Mouse (Mus musculus) adrenal gland, adult 10 weeks (tissue): Measurements from ENCODE around the gene Ddx51. TPM values are rescaled to one million over a fixed set of nuclear protein-coding genes. Genes with fewer than 3 reads are reported as not detected.

Experiments
- polyA plus RNA-seq: library from polyadenylated mRNA; stranded (reverse); fragments of 350-450 nt; fragmentation: Illumina TruSeq; extraction: RNeasy Lipid Tissue Mini Kit (QIAGEN cat#74804); gene quantifications from one replicate; pipeline ENCODE4 v1.2.3, GENCODE M21; 2014; ENCODE audit warnings: low read depth, low replicate concordance

Ddx51 gene
- polyA plus RNA-seq, result 7.4 TPM

DNA sequence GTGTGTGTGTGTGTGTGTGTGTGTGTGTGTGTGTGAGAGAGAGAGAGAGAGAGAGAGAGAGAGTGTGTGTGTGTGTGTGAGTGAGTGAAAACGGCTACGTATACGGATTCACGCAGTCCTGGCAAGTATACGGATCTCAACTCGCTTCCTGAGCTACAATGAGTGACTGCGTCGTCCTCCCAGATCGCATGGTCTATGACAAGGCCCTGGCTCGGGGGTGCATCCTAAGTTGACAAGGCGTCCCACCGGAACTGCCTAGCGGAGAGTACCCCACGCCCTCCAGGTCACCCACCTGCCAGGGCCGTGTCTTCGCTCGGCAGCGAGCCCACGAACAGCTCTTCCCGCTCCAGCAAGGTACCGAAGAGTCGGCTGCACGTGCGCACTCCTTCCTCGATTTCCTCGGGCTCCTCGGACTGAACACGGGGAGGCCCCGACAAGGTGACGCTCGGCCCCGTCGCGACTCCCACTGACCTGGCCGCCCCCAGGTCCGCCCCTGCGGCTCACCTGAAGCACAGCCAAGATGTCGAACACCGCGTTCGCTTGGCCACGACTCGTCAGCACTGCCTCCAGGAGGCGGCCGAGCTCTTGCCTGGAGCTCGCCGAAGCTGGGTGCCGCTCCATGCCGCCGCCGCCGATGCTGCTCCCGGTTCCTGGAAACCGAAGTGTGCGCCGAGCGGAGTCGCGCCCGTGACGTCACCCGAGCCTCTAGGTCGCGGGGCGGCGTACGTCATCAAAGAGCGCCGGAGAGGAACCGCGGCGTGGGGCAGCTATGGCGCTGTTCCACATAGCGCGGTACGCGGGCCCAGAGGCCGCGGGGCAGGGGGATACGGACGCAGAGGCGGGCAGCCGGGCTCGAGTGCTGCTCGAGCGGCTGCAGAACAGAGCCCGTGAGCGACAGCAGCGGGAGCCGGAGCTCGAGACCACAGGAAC lies at the start of gene Ddx51, which contains the start of gene Noc4l:
Ddx51 (plus strand) TSS at position 733 of the 930 bp plus-strand sequence.
Noc4l (minus strand) TSS at position 699 of the 930 bp plus-strand sequence.

Other genes starting within 250 kb of the Ddx51 start
- gene Fbrsl1, start 204.9 kb upstream of the Ddx51 start, polyA plus RNA-seq, result 6.1 TPM
- not detected for gene Galnt9, start 109.1 kb upstream of the Ddx51 start, polyA plus RNA-seq
- gene Noc4l, start within 50 bp of the Ddx51 start, polyA plus RNA-seq, result 2.9 TPM
- gene Ep400, start 117.3 kb downstream of the Ddx51 start, polyA plus RNA-seq, result 19.5 TPM
- gene Pus1, start 127.2 kb downstream of the Ddx51 start, polyA plus RNA-seq, result 1.2 TPM
- gene Ulk1, start 156.6 kb downstream of the Ddx51 start, polyA plus RNA-seq, result 9.3 TPM
- gene Hscb, start 186.3 kb downstream of the Ddx51 start, polyA plus RNA-seq, result 27.8 TPM
- 12.5 TPM for gene Chek2, start 186.5 kb downstream of the Ddx51 start, polyA plus RNA-seq
- gene Ttc28, start 226.4 kb downstream of the Ddx51 start, polyA plus RNA-seq, result 5.2 TPM